Mouse (Mus musculus): ENCODE results near the gene Bcar1.

DNA sequence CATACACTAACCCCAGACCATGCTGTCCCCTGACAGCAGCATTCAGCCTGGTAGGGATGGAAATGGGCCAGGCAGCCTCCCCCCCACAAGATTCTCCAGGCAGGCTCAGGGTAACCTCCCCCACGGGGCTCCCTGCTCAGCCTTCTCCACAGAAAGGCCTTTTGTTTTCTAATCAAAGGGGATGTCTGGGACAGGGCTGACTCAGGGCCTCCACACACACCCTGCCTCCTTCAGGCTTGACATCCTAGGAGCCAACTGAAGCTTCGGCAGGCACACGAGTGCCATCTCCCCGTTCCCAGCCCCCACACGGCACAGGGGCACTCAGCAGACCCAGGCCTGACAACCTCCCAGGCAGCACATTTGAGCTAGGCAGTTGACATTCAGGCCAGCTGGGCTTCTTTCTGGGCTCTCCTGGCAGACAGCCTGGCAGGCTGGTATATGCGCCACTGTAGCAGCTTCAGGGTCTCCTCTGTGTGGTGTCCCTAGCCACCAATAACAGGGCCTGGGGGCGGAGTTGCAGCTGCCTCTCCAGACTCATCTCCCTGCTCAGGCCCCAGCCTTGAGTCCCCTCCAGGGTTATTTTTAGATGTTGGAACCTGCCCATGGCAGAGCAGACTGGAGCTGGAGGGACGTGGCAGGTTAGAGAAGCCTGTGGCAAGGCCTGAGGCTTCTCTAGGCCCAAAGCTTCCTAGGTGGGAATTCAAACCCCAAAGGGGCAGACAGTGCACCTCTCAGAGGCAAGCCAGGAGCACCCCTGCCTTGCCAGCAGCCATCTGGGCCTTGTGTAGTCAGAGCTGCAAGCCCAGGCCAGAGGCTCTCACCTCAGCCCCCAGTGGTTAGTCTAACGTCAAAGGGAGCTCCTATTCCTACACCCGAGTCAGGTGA is 26.8 kb downstream of the Bcar1 start:
- no peak for TF ChIP-seq CTCF (IDR thresholded peaks at IDR 0.05; ENCODE audit: borderline replicate concordance, control insufficient read depth, extremely low read depth, insufficient read depth, low read length, poor library complexity)
- TF ChIP-seq POLR2A (IDR thresholded peaks at IDR 0.05; ENCODE audit: control insufficient read depth, extremely low read depth, insufficient read depth, low read length, poor library complexity), result no peak
